Mouse (Mus musculus) ES-CJ7 (cell line): ENCODE measurements around the gene Myog.
"Not testable (repeated sequence)": the region's sequence is repeated elsewhere in the genome, so short reads cannot be mapped to it uniquely, and the experiment has no call there.

Source experiments
- DNase-seq: peaks from one replicate; pipeline ENCODE4 v3.0.0; 2011; ENCODE audit warnings: low read depth, low spot score

Myog gene

DNA sequence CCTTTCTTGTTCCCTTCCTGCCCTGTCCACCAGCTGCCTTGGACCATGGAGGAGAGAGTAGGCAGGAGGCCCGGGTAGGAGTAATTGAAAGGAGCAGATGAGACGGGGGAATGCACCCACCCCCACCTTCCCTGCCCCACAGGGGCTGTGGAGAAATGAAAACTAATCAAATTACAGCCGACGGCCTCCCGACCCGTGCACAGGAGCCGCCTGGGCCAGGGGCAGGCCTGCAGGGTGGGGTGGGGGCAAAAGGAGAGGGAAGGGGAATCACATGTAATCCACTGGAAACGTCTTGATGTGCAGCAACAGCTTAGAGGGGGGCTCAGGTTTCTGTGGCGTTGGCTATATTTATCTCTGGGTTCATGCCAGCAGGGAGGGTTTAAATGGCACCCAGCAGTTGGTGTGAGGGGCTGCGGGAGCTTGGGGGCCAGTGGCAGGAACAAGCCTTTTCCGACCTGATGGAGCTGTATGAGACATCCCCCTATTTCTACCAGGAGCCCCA is at the start of gene Myog:
Gene Myog (plus strand): TSS at position 392 of the 502 bp plus-strand sequence.
- no peak for DNase-seq

DNA sequence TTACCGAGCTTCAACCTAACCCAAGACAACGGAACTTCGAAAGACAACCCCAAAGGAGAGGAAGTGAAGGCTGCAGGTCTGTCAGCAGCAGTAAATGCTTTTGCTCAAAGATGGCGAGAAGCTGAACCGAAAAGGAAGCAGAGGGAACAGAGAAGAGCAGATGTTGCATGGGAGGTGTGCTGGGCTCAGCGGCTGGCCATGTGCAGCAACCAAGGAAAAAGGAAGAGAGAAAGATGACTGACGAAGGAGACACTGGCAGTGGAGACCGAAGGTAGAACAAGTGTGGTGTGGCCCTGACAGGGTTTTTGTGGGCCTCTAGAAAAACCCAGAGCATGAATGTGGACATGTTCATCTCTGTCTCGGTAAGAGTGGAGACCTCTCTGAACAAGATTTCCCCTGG is 49.1 kb upstream of the Myog start:
- no peak for DNase-seq

DNA sequence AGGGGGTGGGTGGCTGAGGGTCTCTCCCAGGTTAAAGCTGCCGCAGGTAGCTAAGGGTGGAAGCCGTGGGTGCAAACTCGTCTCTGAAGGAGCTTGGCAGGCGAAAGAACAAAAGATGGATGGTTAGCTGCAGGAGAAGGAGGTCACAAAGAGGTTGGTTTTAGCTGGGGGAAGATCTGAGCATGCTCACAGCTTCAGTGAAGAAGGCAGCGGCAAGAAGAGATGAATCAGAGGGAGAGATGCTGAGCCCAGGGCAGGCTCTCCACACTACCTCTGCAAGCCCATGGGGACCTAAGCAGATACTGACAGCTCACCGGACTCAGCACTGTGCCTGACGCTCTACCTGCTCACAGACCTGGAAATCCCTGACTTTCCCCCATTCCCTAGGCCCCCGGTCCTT is 48.5 kb upstream of the Myog start:
- no peak for DNase-seq

- no peak for DNase-seq
Measured at GRCm38 (mm10) chr1:134242286-134242685, 47.5 kb upstream of the Myog start.

GRCm38 (mm10) chr1:134243505-134243904 is 46.3 kb upstream of the Myog start:
- DNase-seq, result no peak

DNA sequence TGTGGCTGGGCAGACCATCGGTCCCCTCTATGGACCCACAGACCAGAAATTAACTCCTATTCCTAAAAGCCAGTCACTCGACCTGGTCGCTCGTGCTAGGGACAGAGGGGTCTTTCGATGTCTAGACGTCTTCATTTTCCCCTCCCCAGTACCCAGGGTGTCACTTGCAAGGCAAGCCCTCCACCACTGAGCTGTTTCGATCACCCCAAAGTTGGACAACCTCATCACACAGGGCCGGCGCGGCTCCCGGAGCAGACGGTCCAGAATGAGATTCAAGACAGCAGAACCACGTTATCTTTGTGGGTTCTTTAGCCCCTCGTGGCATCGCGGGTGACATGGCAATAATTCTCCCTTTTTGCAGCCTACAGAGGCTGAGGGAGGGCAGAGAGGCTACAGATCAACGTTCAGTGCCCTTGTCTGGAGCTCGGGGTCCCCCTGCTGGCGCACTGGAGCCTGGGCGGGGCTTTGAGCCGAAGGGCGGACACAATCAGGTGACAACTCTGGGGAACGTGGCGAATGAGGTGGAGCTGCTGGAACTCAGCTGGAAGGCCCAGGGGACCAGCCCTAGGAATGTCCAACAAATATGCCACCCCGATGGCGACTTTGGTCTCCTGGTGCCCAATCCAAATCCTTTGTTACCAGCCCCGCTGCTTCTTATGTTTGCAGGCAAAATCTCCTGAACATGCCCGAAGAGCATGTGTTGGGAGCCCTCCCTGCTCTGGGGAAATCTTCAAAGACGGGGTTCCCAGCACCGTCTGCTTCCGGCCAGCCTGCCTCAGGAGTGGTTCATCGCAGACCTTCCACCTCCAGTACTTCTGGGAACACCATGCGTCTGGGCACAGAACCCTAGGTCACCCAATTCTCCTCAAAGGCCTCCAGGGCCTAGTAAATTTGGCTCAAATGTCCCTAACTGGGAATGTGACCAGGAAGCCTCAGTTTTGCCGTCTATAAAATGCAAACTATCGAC is 45.6 kb upstream of the Myog start:
- peak; percentile 88 for DNase-seq

GRCm38 (mm10) chr1:134245004-134245717 is 44.6 kb upstream of the Myog start:
- DNase-seq, result no peak

DNA sequence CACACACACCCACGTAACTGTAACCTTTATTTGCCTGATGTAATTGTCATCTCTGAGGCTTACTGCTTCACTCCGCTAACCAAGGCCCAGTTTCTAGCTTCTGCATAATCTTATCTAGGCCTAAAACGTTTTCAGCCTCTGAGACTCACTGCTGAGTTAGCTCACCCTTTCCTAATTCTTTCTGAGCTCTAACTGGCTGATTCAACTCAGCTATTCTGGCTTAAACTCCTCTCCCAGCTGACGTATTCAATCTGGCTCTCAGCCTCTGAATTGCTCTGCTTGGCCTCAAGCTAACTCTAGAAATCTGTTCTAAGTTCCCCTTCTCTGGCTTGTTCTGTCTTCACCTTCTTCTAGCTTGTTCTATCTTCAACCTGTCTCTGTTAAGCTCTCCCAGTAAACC is 43.2 kb upstream of the Myog start:
- no peak for DNase-seq

- DNase-seq, result not testable (repeated sequence)
Measured at GRCm38 (mm10) chr1:134249681-134250080, 40.1 kb upstream of the Myog start.

GRCm38 (mm10) chr1:134264341-134264740 is 25.4 kb upstream of the Myog start:
- peak; percentile 65 for DNase-seq

GRCm38 (mm10) chr1:134265797-134266196 is 24.0 kb upstream of the Myog start:
- no peak for DNase-seq

- DNase-seq, result peak; percentile 81
Measured at GRCm38 (mm10) chr1:134270026-134270425, 19.8 kb upstream of the Myog start.

- no peak for DNase-seq
Measured at GRCm38 (mm10) chr1:134272754-134273250, 17.0 kb upstream of the Myog start.

DNA sequence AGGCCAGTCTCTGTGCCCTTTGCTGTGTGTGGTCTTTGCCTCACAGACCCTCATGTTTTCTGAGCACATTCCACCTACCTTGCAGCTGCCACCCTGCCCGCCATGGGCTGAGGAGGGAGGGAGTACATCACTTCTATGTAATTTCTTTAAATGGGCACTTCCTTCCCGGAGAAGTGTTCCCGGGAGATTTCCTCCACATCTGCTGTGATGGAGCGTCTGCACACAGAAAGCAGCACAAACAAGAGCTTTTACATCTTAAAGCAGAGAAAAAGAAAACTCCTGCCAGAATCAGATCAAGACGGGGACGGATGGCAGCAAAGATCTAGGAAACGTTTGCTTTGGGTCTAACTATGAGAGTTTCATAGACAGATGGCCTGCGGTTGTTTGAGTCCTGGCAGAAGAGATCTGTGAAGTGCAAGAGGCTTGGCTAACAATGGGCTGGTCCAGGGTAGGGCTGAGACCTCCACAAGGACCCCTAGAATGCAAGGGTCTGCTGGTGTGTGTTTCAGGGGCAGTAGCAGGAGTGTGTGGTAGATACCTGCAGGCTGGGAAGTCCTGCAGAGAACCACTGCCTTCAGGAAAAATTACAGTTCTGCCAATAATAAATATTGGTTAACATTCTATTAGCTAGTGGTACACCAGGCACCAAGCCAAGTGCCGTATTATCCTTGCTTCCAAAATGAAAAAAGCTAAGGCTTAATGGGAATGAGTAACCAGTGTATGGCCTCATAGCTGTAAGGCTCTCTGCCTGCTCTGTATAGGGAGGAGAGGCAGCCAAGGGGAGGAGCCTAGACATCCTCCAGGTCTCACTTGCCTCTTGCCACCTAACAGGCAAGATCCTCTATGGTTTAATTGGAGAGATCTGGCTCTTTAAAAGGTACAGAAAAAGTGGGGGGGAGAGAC is 16.0 kb upstream of the Myog start:
- DNase-seq, result no peak

- no peak for DNase-seq
Measured at GRCm38 (mm10) chr1:134274483-134274920, 15.3 kb upstream of the Myog start.

- no peak for DNase-seq
Measured at GRCm38 (mm10) chr1:134275616-134276464, 13.9 kb upstream of the Myog start.

DNA sequence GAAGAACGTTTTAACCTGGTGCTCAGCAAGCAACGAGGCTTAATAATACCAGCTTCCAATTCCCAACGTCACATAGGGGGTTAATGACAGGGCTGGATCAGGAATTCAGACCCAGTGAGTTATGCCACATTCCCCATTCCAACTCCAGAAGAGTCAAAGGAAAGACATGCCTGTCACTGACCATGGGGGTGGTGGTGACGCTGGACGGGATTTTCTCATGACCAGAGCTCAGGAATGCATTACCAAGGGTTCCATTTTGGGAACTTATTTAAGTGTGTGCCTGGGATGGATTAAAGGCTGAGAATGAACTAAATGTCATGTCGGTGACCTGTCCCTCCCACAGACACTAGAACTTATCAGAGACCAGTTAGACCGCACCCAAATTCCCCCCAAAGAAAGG is 13.0 kb upstream of the Myog start:
- DNase-seq, result no peak

DNA sequence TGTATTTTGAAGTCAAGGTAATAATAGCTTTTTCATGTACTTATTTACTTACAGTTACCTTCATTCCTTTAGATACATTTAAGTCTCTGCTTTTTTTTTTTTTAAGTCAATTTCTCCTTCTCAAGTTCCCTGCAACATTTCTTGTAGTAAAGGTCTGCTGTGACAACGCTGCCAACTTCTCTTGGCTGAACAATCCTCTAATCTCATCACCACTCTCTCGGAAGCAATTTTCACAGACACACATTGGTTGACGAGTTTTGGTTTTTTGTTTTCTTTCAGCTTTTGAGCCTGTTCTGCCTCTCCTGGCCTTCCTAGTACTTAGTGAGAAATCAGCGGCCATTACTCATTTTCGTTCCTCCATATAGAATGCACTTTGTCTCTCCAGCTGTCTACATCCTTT is 9.6 kb upstream of the Myog start:
- DNase-seq, result no peak

DNA sequence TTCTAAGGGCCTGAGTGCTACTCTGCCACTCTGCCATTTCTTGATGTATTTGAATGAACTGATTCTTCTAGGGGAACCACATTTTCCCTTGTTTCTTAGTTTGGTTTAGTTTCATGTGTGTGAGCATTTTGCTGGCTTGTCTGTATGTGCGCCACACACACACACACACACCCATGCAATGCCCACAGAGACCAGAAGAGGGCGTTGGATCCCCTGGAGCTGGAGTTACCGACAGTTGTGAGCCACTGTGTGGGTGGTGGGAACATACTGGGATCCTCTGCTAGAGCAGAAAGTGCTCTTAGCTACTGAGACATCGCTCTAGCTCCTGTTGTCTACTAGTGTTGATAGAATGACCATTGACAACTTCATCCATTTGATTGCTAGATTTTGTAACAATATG is 8.2 kb upstream of the Myog start:
- peak; percentile 43 for DNase-seq

DNA sequence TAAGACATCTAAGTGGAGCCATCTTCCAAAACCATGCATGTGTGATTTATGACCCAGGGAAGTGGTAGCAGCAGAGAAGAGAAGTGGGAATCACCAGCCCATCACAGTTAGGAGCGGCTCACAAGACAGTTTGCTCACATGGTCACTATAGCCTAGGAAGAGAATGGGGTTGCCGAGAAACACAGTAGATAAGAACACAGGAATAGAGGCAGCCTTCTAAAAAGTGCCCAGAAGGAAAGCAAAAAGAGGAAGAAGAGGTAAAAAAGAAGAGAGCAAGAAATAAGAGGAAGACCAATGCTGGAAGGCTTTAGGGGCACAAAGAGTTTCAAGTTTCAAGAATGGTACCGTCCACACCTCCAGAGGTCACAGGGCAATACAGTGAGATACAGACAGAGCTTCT is 7.4 kb upstream of the Myog start:
- DNase-seq, result no peak
